Mouse (Mus musculus) small intestine, adult 2 months (tissue): Measurements from ENCODE around the gene Lnpk.

Experiments used
- CTCF ChIP-seq: fragments of 200-500 bp; IDR thresholded peaks from 2 replicates; pipeline ENCODE4 v1.5.1; 2012; ENCODE audit warnings: low read depth, mild to moderate bottlenecking, control low read depth, inconsistent platforms, low read length, moderate library complexity, mixed read lengths; ENCODE audit not compliant: insufficient replicate concordance, insufficient read length; ENCODE audit errors: extremely low read depth
- POLR2A ChIP-seq: fragments of 200-500 bp; IDR thresholded peaks from 2 replicates; pipeline ENCODE4 v1.6.1; 2012; ENCODE audit warnings: low read depth, mild to moderate bottlenecking, control low read depth, inconsistent platforms, low read length, moderate library complexity

DNA sequence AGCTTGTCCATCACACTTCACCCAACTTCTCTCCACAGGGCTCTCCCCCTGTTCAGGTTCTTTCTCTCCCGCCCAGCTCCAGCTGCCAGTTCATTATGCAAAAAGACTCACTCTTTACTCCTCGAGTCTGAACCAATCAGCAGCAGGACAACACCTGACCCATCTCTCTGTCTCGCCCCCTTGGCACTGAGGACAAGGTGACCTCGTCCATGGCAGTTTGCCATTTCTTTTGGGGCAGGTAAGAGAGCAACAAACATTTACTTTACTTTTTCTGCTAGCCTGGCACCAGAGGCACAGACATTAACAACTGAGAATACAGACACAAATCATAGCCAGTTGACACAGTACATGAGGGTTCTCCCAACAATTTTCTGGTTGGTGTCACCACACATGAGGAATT, 8.8 kb downstream of the Lnpk start:
- no peak for TF ChIP-seq POLR2A
- no peak for TF ChIP-seq CTCF
